In the genomic region with DNA sequence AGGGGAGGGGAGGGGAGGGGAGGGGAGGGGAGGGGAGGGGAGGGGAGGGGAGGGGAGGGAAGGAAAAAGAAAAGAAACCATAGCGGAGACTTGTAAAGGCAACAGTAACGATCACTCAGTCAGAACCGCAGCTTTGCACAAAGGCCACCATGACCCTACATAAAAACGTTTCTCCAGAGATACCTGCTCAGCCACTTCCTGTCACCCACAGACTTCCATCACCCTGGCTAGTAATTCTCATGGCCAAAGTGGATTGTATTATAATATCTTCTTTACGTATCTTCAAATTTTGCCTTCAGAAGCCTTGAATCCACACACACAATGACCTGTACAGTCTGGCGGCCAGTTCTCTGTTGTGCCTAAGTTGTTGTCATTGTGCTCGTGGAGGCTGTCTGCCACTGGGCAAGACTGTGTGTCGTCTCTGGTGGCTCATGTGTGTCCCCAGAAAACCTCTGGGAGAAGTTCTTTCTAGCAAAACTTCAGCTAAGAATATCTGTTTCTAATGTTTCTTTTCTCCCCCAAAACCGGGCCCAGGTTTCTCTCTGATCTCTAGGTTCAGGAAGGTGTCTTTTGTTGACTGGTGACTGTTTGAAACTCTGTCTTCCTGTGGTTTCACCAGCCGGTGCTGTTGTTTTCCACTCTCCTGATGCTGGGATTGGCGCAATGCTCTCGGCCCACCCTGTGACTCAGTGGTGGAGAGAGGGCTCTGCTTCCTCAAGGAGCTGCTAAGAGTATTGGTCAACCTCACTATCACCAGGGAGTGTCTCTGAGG, we compare ENCODE assay signal across 11 mouse cellular contexts. TPM values are rescaled to one million over a fixed set of nuclear protein-coding genes. Genes with fewer than 3 reads are reported as not detected.
DNase-seq lines count a peak whose midpoint lies in the region; ATAC-seq lines count a peak whose summit lies in the region.
"Had no signal": no experiment of that assay in that cellular context is flagged by ENCODE, and none has a peak within 500 bp of the region (broad histone marks: within the 10 kb centered on the region; RNA-seq: fewer than 3 reads in every experiment).

No protein-coding gene starts in this region.

- no peak overlapping the region for H3K4me3 ChIP-seq in liver, embryonic 11.5 days (ENCODE audit: low read depth, low read length)
- H3K4me3 ChIP-seq in liver, embryonic 12.5 days = no peak overlapping the region
- H3K4me3 ChIP-seq: hindbrain, embryonic 12.5 days; layer of hippocampus, adult 2 months; limb, embryonic 15.5 days had no signal

- DNase-seq in liver, embryonic 11.5 days (ENCODE audit: low spot score) = no peak
- peak; percentile 31 to 41 for DNase-seq in lung, postnatal 4 days
- DNase-seq in thymus, postnatal 10 days (ENCODE audit: low spot score in 2 of 2) = peak; percentile 36 to 40
- DNase-seq in gastrocnemius, postnatal 4 days (ENCODE audit: low spot score in 2 of 2) = no peak
- DNase-seq in urinary bladder, postnatal 14 days (ENCODE audit: low spot score) = no peak
- DNase-seq in left cerebral cortex, adult 11 months (ENCODE audit: low spot score) = no peak

- no peaks in the 10 kb centered on the region for H3K4me1 ChIP-seq in liver, embryonic 11.5 days (replicated peaks; ENCODE audit: control insufficient read depth, insufficient read depth, low read length)
- peaks cover 22% of the 10 kb centered on the region for H3K4me1 ChIP-seq in liver, embryonic 12.5 days
- H3K4me1 ChIP-seq: hindbrain, embryonic 12.5 days had no signal

- peak overlapping the region; percentile 39; the same call in 1 of the 2 replicates for H3K27ac ChIP-seq in liver, embryonic 11.5 days (ENCODE audit: low read depth, low read length)
- no peak overlapping the region for H3K27ac ChIP-seq in liver, embryonic 12.5 days
- H3K27ac ChIP-seq: hindbrain, embryonic 12.5 days; layer of hippocampus, adult 2 months had no signal

- H3K27me3 ChIP-seq in liver, embryonic 11.5 days (replicated peaks; ENCODE audit: control insufficient read depth, insufficient read depth, low read length) = no peaks in the 10 kb centered on the region
- no peaks in the 10 kb centered on the region for H3K27me3 ChIP-seq in liver, embryonic 12.5 days (replicated peaks)
- H3K27me3 ChIP-seq: hindbrain, embryonic 12.5 days; limb, embryonic 15.5 days had no signal

- H3K36me3 ChIP-seq in liver, embryonic 11.5 days (ENCODE audit: control insufficient read depth, insufficient read depth, low read length) = no peaks in the 10 kb centered on the region
- no peaks in the 10 kb centered on the region for H3K36me3 ChIP-seq in liver, embryonic 12.5 days
- H3K36me3 ChIP-seq: hindbrain, embryonic 12.5 days; limb, embryonic 15.5 days had no signal

- H3K9ac ChIP-seq in liver, embryonic 11.5 days (ENCODE audit: low read depth, low read length) = no peak overlapping the region
- H3K9ac ChIP-seq in liver, embryonic 12.5 days = no peak overlapping the region
- H3K9ac ChIP-seq: hindbrain, embryonic 12.5 days; limb, embryonic 15.5 days had no signal

- H3K4me2 ChIP-seq in liver, embryonic 11.5 days = no peak overlapping the region
- H3K4me2 ChIP-seq in liver, embryonic 12.5 days = no peak overlapping the region
- H3K4me2 ChIP-seq: hindbrain, embryonic 12.5 days; limb, embryonic 15.5 days had no signal

- 54% methylated on average over 12 of the region's 12 CpGs for WGBS in liver, embryonic 11.5 days
- WGBS in liver, embryonic 12.5 days (ENCODE audit: insufficient replicate concordance) = 51% methylated on average over 10 of the region's 12 CpGs

- ATAC-seq in liver, embryonic 11.5 days (replicated peaks; ENCODE audit: low FRiP score) = no peak
- no peak for ATAC-seq in liver, embryonic 12.5 days
- ATAC-seq in activated CD4-positive, CD25-positive, alpha-beta regulatory T cell, adult 4 months = peak; percentile 8

- no peaks in the 10 kb centered on the region for H3K9me3 ChIP-seq in liver, embryonic 11.5 days (ENCODE audit: control insufficient read depth, low read length)
- no peaks in the 10 kb centered on the region for H3K9me3 ChIP-seq in liver, embryonic 12.5 days (replicated peaks)
- H3K9me3 ChIP-seq: hindbrain, embryonic 12.5 days; limb, embryonic 15.5 days had no signal

RNA-seq across cellular contexts. Expression of a gene that starts 16.6 kb away (rescaled TPM):
- polyA plus RNA-seq in liver, embryonic 11.5 days (2014; fragmentation: Nextera tagmentation; extraction: Ambion mirVana) = 1.2 and 2.0 TPM in 2 replicates
- polyA plus RNA-seq in liver, embryonic 12.5 days (2016; fragmentation: Nextera tagmentation; extraction: Ambion mirVana) = 0.39 and 0.66 TPM in 2 replicates
- not detected for polyA plus RNA-seq in activated CD4-positive, CD25-positive, alpha-beta regulatory T cell, adult 4 months (2017; shearing (Covaris generic))
- total RNA-seq in gastrocnemius, postnatal 4 days (2021) = under 1 TPM; 0.21 to 0.47 TPM

RNA-seq across cellular contexts. Expression of a gene that starts 37.2 kb away (rescaled TPM):
- 13.3 and 16.0 TPM in 2 replicates for polyA plus RNA-seq in liver, embryonic 11.5 days (2014; fragmentation: Nextera tagmentation; extraction: Ambion mirVana)
- polyA plus RNA-seq in liver, embryonic 12.5 days (2016; fragmentation: Nextera tagmentation; extraction: Ambion mirVana) = 10.5 and 11.5 TPM in 2 replicates
- polyA plus RNA-seq in activated CD4-positive, CD25-positive, alpha-beta regulatory T cell, adult 4 months (2017; shearing (Covaris generic)) = 100 to 1,000 TPM; 461 to 468 TPM
- total RNA-seq in gastrocnemius, postnatal 4 days (2021) = 1 to 10 TPM; 3.3 to 3.4 TPM

RNA-seq across cellular contexts. Expression of a gene that starts 46.7 kb away (rescaled TPM):
- polyA plus RNA-seq in liver, embryonic 11.5 days (2014; fragmentation: Nextera tagmentation; extraction: Ambion mirVana) = 0.14 and 0.25 TPM in 2 replicates
- 0.11 and 0.18 TPM in 2 replicates for polyA plus RNA-seq in liver, embryonic 12.5 days (2016; fragmentation: Nextera tagmentation; extraction: Ambion mirVana)
- under 1 TPM; 0.60 TPM for polyA plus RNA-seq in activated CD4-positive, CD25-positive, alpha-beta regulatory T cell, adult 4 months (2017; shearing (Covaris generic))
- total RNA-seq in gastrocnemius, postnatal 4 days (2021) = under 1 TPM; 0.10 to 0.20 TPM

Comparison
In these comparisons a context has a peak if more than half of its experiments do, and no peak if none do; other contexts are left out.
1. DNase-seq: peak in lung, postnatal 4 days (2 of 2) and thymus, postnatal 10 days (2 of 2); none in liver, embryonic 11.5 days (single experiment), gastrocnemius, postnatal 4 days (0 of 2), urinary bladder, postnatal 14 days (single experiment) and left cerebral cortex, adult 11 months (single experiment).
2. RNA of a gene that starts 37.2 kb away (polyA plus RNA-seq): 461 to 468 TPM in activated CD4-positive, CD25-positive, alpha-beta regulatory T cell, adult 4 months; 13.3 to 16.0 TPM in liver, embryonic 11.5 days and 10.5 to 11.5 TPM in liver, embryonic 12.5 days; every median in the first group is over 10 times any median in the second.